Mouse (Mus musculus): ENCODE measurements around the gene Endog. TPM values are rescaled to one million over a fixed set of nuclear protein-coding genes. Genes with fewer than 3 reads are reported as not detected.
"Not testable (repeated sequence)": the region's sequence is repeated elsewhere in the genome, so short reads cannot be mapped to it uniquely, and the experiment has no call there.

Endog gene
- total and polyA plus RNA-seq, 2 experiments = 78.7 to 132 TPM

DNA sequence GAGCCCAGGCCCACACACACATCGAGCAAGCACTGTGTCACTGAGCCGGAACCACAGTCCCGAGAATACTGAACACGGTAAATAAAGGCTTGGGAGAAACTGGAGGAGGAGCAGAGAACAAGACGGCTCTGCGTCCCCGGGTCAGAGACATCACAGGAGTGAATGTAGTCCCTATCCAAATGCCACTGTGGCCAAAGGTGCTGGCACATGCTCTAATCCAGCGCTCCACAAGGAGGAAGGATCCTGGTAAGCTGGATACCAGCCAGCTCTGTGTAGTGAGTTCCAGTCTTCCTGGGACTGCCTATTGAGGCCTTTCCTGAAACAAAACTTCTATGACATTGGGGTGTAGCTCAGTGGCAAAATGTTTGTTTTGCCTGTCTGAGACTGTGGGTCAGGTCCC lies 18.7 kb upstream of the Endog start:
- Histone ChIP-seq H3K4me3 (ENCODE audit: insufficient read depth, low read depth, low read length) (no peak overlapping the region), H3K27me3 (ENCODE audit: control insufficient read depth, insufficient read depth, low read length) (no peaks in the 10 kb centered on the region), H3K36me3 (ENCODE audit: control insufficient read depth, insufficient read depth, low read length) (peaks cover 15% of the 10 kb centered on the region), H3K9ac (ENCODE audit: low read depth, low read length) (no peak overlapping the region), H3K27ac (replicated peaks; ENCODE audit: insufficient read depth, low read depth, low read length) (no peak overlapping the region), H3K79me2 (ENCODE audit: control insufficient read depth, insufficient read depth, low read length) (no peaks in the 10 kb centered on the region), H3K4me1 (ENCODE audit: control insufficient read depth, insufficient read depth, low read length) (peaks cover 2% of the 10 kb centered on the region)
- WGBS = 64% methylated on average over 8 of the region's 8 CpGs
- DNase-seq (ENCODE audit: extremely low read depth, low read depth, low spot score) = peak; percentile 43
- no peak for TF ChIP-seq POLR2A (IDR thresholded peaks at IDR 0.05; ENCODE audit: extremely low read depth, insufficient read depth, low read length)

GRCm38 (mm10) chr2:30159871-30160270 lies 11.4 kb upstream of the Endog start:
- not testable (repeated sequence) for H3K9ac ChIP-seq (ENCODE audit: low read depth, low read length); H3K4me3 ChIP-seq (ENCODE audit: insufficient read depth, low read depth, low read length); H3K27ac ChIP-seq (replicated peaks; ENCODE audit: insufficient read depth, low read depth, low read length); DNase-seq (ENCODE audit: extremely low read depth, low read depth, low spot score); H3K27me3 ChIP-seq (ENCODE audit: control insufficient read depth, insufficient read depth, low read length); H3K36me3 ChIP-seq (ENCODE audit: control insufficient read depth, insufficient read depth, low read length); H3K4me1 ChIP-seq (ENCODE audit: control insufficient read depth, insufficient read depth, low read length); H3K79me2 ChIP-seq (ENCODE audit: control insufficient read depth, insufficient read depth, low read length)
- 91% methylated on average over 7 of the region's 10 CpGs for WGBS

DNA sequence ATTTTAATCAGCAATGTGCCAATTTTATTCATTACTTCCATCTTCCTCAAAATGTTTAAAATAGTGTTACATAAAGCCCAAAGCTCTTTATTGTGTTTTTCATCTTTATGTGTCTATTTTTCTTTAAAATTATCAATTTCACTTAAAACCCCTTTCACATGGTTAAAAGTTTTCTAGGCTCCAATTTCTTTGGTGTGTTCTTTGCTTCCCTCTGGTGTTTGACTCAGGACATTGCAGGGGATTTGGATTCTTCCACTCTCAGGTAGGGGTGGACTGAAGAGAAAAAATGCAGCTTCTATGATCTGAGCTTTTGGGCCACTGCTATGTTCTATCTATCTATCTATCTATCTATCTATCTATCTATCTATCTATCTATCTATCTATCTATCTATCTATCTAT lies 9.5 kb upstream of the Endog start:
- Histone ChIP-seq H3K27ac (replicated peaks; ENCODE audit: insufficient read depth, low read depth, low read length) (no peak overlapping the region), H3K4me3 (ENCODE audit: insufficient read depth, low read depth, low read length) (no peak overlapping the region), H3K27me3 (ENCODE audit: control insufficient read depth, insufficient read depth, low read length) (no peaks in the 10 kb centered on the region), H3K9ac (ENCODE audit: low read depth, low read length) (no peak overlapping the region), H3K79me2 (ENCODE audit: control insufficient read depth, insufficient read depth, low read length) (no peaks in the 10 kb centered on the region), H3K4me1 (ENCODE audit: control insufficient read depth, insufficient read depth, low read length) (no peaks in the 10 kb centered on the region), H3K36me3 (ENCODE audit: control insufficient read depth, insufficient read depth, low read length) (no peaks in the 10 kb centered on the region)
- TF ChIP-seq CTCF (IDR thresholded peaks at IDR 0.05; ENCODE audit: low read depth, low read length) = peak; percentile 32; the same call in 1 of the 2 replicates
- TF ChIP-seq POLR2A (IDR thresholded peaks at IDR 0.05; ENCODE audit: extremely low read depth, insufficient read depth, low read length) = no peak
- DNase-seq (ENCODE audit: extremely low read depth, low read depth, low spot score) = peak; percentile 58

DNA sequence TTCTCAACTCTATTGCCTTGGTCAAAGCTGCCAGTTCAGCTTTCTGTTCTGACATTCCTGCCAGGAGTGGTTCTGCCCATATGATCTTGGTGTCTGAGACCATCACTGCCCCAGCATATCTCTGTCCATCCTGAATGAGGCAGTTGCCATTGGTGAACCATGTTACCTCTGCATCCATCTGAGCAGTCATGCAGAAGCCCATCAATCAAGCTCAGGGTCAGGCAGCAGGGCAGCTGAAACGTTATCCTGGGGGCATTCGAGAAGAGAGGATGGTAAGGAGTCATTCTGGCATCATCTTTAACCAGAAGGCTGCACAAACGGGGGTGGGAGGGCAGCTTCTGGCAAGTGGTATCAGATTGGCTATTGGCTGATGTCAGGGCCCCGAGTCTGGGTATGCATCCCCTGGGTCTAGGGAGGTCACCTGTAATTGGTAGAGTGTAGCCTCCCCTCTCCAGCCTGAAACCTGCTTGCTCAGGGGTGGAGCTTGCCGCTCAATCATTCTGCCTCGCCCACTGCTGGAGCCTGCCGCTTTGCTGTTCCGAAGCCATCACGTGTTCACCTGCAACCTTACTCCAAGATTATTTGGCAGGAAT lies 6.9 kb upstream of the Endog start:
- H3K9ac ChIP-seq (ENCODE audit: low read depth, low read length) = no peak overlapping the region
- no peak overlapping the region for H3K27ac ChIP-seq (replicated peaks; ENCODE audit: insufficient read depth, low read depth, low read length)
- H3K4me3 ChIP-seq (ENCODE audit: insufficient read depth, low read depth, low read length) = no peak overlapping the region
- H3K79me2 ChIP-seq (ENCODE audit: control insufficient read depth, insufficient read depth, low read length) = no peaks in the 10 kb centered on the region
- TF ChIP-seq POLR2A (IDR thresholded peaks at IDR 0.05; ENCODE audit: extremely low read depth, insufficient read depth, low read length) = no peak
- TF ChIP-seq CTCF (IDR thresholded peaks at IDR 0.05; ENCODE audit: low read depth, low read length) = no peak
- H3K27me3 ChIP-seq (ENCODE audit: control insufficient read depth, insufficient read depth, low read length) = no peaks in the 10 kb centered on the region
- 75% methylated on average over 9 of the region's 9 CpGs for WGBS
- H3K4me1 ChIP-seq (ENCODE audit: control insufficient read depth, insufficient read depth, low read length) = no peaks in the 10 kb centered on the region
- no peak for DNase-seq (ENCODE audit: extremely low read depth, low read depth, low spot score)
- no peaks in the 10 kb centered on the region for H3K36me3 ChIP-seq (ENCODE audit: control insufficient read depth, insufficient read depth, low read length)

DNA sequence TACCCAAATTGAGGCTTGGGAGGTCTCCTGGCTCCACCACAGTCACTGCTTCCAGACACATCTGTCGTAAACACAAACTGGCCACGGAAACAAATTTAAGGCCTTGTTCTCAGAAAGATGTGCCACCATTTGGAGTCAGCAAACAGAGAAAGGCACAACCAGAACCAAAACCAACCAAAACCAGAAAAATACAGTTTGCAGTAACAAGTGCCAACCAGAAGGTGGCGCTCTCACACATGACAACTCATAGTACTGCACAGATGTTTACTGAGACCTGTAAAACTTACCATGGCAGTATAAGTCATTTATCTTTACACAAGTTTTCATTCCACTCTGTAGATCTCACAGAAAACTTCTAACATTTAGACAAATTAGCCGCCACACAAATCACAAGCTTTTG lies 4.6 kb upstream of the Endog start:
- H3K9ac ChIP-seq (ENCODE audit: low read depth, low read length) = no peak overlapping the region
- no peak overlapping the region for H3K27ac ChIP-seq (replicated peaks; ENCODE audit: insufficient read depth, low read depth, low read length)
- no peaks in the 10 kb centered on the region for H3K79me2 ChIP-seq (ENCODE audit: control insufficient read depth, insufficient read depth, low read length)
- H3K36me3 ChIP-seq (ENCODE audit: control insufficient read depth, insufficient read depth, low read length) = no peaks in the 10 kb centered on the region
- no peak for DNase-seq (ENCODE audit: extremely low read depth, low read depth, low spot score)
- 61% methylated on average over 4 of the region's 4 CpGs for WGBS
- H3K27me3 ChIP-seq (ENCODE audit: control insufficient read depth, insufficient read depth, low read length) = no peaks in the 10 kb centered on the region
- H3K4me1 ChIP-seq (ENCODE audit: control insufficient read depth, insufficient read depth, low read length) = no peaks in the 10 kb centered on the region
- TF ChIP-seq POLR2A (IDR thresholded peaks at IDR 0.05; ENCODE audit: extremely low read depth, insufficient read depth, low read length) = no peak
- no peak for TF ChIP-seq CTCF (IDR thresholded peaks at IDR 0.05; ENCODE audit: low read depth, low read length)
- H3K4me3 ChIP-seq (ENCODE audit: insufficient read depth, low read depth, low read length) = no peak overlapping the region

- Histone ChIP-seq H3K79me2 (ENCODE audit: control insufficient read depth, insufficient read depth, low read length) (peaks cover 8% of the 10 kb centered on the region; the same call in 1 of the 2 replicates), H3K4me1 (ENCODE audit: control insufficient read depth, insufficient read depth, low read length) (peaks cover 20% of the 10 kb centered on the region), H3K4me3 (ENCODE audit: insufficient read depth, low read depth, low read length) (peak overlapping the region; percentile 65), H3K27me3 (ENCODE audit: control insufficient read depth, insufficient read depth, low read length) (no peaks in the 10 kb centered on the region), H3K27ac (replicated peaks; ENCODE audit: insufficient read depth, low read depth, low read length) (peak overlapping the region; percentile 73), H3K9ac (ENCODE audit: low read depth, low read length) (peak overlapping the region; percentile 84), H3K36me3 (ENCODE audit: control insufficient read depth, insufficient read depth, low read length) (0 out of 2 replicates have a peak, but pooled peaks cover 2% of the 10 kb centered on the region)
- TF ChIP-seq CTCF (IDR thresholded peaks at IDR 0.05; ENCODE audit: low read depth, low read length) (no peak), POLR2A (IDR thresholded peaks at IDR 0.05; ENCODE audit: extremely low read depth, insufficient read depth, low read length) (no peak)
- under 1% methylated on average over 19 of the region's 19 CpGs for WGBS
- no peak for DNase-seq (ENCODE audit: extremely low read depth, low read depth, low spot score)
These were observed 697 bp downstream of the Endog start for GRCm38 (mm10) chr2:30171997-30172382.

Measured in liver, adult 2 months (tissue).